Mouse (Mus musculus): Measurements from ENCODE around the gene Pde4c. TPM values are rescaled to one million over a fixed set of nuclear protein-coding genes. Genes with fewer than 3 reads are reported as not detected.

The Pde4c gene
- polyA plus RNA-seq (2015; fragmentation: Nextera tagmentation; extraction: Ambion mirVana) = 0.08 and 0.16 TPM in 2 replicates

DNA sequence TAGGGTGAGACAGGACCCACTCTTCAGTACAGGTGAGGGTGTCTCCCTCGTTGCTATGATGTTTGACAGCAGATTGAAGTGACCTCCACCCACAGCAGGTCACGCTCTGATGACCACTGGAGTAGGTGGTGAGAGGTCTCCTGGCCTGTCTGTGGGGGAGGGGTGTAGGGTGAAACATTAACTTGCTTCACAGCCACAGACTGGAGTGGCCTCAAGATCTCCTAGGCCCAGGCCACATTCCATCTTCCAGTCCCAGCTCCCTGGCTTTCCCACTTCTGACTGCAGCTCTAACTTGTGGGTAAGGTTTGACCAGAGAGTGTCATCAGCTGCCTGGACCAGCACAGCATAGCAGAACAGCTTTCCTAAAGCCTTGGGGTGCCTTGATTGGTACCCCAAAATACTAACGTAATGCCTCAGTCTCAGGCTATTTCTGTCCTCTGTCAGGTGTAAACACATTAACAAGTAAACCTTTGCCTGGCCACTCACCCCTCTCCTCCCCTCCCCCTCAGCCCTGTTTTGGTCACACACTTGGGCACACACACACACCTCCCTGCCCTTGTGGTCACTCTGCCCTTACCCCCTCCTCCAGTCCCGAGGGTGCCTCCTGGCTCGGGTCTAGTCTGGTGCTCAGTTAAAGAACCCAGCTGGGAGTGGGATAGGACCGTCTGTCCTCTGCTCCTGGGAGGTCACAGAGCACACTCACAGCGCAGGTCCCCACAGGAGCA lies at the start of gene Pde4c:
Gene Pde4c, plus strand, starts transcription at position 235 of the 725 bp plus-strand sequence.
- Histone ChIP-seq H3K4me3 (no peak within 1 kb of the TSS), H3K27me3 (peaks cover 22% of the 10 kb centered on the region), H3K4me1 (no peaks in the 10 kb centered on the region), H3K27ac (no peak within 1 kb of the TSS), H3K4me2 (no peak within 1 kb of the TSS), H3K9ac (no peak within 1 kb of the TSS), H3K9me3 (no peaks in the 10 kb centered on the region), H3K36me3 (no peaks in the 10 kb centered on the region)
- 38% methylated on average over 7 of the region's 7 CpGs for WGBS
- no peak for ATAC-seq (ENCODE audit: borderline replicate concordance, extremely low read depth, low FRiP score, low TSS enrichment)

DNA sequence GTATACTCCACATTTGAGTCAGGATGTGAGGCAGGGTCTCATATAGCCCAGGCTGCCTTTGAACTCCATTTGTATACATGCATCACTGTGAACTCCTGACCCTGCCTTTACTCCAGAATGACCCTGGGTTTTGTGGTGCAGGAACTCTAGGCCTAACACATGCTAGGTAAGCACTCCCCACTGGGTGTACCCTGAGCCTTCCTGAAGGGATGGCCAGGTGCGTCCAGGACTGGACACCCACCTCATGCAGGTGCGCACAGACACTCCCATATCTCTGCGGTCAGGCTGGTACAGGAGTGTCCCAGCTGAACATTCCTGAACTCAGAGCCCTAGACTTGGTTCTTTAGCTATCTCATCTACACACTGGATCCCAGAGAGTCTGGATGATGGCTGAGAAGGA lies 49.4 kb upstream of the Pde4c start:
- ATAC-seq (ENCODE audit: borderline replicate concordance, extremely low read depth, low FRiP score, low TSS enrichment) = no peak
- Histone ChIP-seq H3K4me2 (peak overlapping the region; percentile 78), H3K36me3 (peaks cover 21% of the 10 kb centered on the region), H3K9me3 (no peaks in the 10 kb centered on the region), H3K9ac (peak overlapping the region; percentile 66), H3K4me1 (peaks cover 26% of the 10 kb centered on the region), H3K27me3 (no peaks in the 10 kb centered on the region), H3K27ac (peak overlapping the region; percentile 96), H3K4me3 (peak overlapping the region; percentile 66)
- 70% methylated on average over 3 of the region's 3 CpGs for WGBS

DNA sequence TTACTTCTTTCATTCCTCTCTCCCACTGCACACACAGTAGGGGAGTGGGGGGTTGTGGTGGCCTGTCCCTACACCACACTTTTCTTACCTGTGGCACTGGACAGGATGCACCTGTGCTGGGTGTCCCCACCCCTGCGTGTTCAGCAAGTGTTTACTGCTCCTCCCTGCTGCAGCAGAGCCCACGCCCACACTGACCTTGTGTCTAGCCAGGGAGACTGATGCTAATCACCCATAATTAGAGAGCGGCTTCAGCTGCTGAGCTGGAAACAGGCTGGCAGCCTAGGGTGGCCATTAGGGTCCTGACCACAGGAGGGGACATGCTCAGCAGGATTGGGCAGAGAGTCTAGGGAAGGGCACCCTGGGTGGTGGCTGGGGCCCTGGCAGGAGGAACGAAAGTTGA lies 48.8 kb upstream of the Pde4c start:
- no peak overlapping the region for H3K9ac ChIP-seq

DNA sequence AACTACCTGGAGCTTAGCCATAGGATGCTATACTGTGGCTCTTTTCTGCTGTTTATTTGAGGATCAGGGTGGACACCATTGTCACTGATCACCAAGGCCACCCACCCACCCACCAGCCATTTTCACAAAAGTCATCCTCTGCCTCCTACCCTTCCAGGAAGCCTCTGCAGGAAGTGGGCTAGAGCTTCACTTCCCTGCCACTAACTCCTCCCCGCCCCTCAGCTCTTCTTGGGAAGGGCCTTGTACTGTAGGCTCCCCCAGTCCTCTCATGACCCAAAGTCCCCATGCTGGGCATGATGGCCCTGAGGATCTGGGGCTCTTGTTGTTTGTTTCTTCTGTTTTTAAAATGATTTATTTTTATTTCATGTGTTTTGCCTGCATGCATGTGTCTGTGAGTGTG lies 48.2 kb upstream of the Pde4c start:
- WGBS = 80% methylated on average over 1 of the region's 1 CpGs
- Histone ChIP-seq H3K27ac (no peak overlapping the region), H3K36me3 (peaks cover 21% of the 10 kb centered on the region)

More for the DNA sequence above, 48.8 kb upstream of the Pde4c start:
- ATAC-seq (ENCODE audit: borderline replicate concordance, extremely low read depth, low FRiP score, low TSS enrichment) = no peak
- Histone ChIP-seq H3K4me3 (no peak overlapping the region), H3K36me3 (peaks cover 21% of the 10 kb centered on the region), H3K4me1 (peaks cover 26% of the 10 kb centered on the region), H3K4me2 (no peak overlapping the region), H3K27ac (peak overlapping the region; percentile 96), H3K9me3 (no peaks in the 10 kb centered on the region), H3K27me3 (no peaks in the 10 kb centered on the region)
- 78% methylated on average over 4 of the region's 4 CpGs for WGBS

DNA sequence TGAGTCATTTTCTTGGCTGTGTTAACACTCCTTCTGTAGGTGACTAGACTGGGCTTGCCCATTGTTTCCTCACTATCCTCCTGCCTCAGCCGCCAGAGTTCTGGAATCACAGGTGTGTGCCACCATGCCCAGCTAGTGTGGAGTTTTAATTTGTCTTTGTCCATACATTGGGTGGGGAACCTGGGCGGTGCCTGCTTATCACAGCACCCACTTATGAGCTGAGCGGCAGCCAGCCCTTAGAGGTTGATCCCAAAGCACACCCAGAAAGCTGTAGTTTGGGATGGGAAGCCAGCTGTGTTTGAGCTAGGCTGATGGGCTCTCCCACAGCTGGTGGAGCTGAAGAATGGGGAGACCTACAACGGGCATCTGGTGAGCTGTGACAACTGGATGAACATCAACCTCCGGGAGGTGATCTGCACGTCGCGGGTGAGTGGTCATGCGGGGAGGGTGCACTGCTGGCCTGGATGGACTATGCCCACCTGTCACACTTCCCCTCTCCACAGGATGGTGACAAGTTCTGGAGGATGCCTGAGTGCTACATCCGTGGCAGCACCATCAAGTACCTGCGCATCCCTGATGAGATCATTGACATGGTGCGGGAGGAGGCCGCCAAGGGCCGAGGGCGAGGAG lies 46.0 kb upstream of the Pde4c start:
- peaks cover 21% of the 10 kb centered on the region for H3K36me3 ChIP-seq
- H3K4me2 ChIP-seq = no peak overlapping the region
- ATAC-seq (ENCODE audit: borderline replicate concordance, extremely low read depth, low FRiP score, low TSS enrichment) = no peak
- H3K4me1 ChIP-seq = peaks cover 30% of the 10 kb centered on the region
- no peak overlapping the region for H3K4me3 ChIP-seq
- H3K27ac ChIP-seq = no peak overlapping the region
- H3K9me3 ChIP-seq = no peaks in the 10 kb centered on the region
- H3K27me3 ChIP-seq = no peaks in the 10 kb centered on the region
- WGBS = 92% methylated on average over 15 of the region's 15 CpGs
- H3K9ac ChIP-seq = no peak overlapping the region

More for the DNA sequence above, 48.2 kb upstream of the Pde4c start:
- H3K27me3 ChIP-seq = no peaks in the 10 kb centered on the region
- H3K9ac ChIP-seq = no peak overlapping the region
- peaks cover 26% of the 10 kb centered on the region for H3K4me1 ChIP-seq
- H3K4me2 ChIP-seq = no peak overlapping the region
- no peak for ATAC-seq (ENCODE audit: borderline replicate concordance, extremely low read depth, low FRiP score, low TSS enrichment)
- H3K4me3 ChIP-seq = no peak overlapping the region
- no peaks in the 10 kb centered on the region for H3K9me3 ChIP-seq

DNA sequence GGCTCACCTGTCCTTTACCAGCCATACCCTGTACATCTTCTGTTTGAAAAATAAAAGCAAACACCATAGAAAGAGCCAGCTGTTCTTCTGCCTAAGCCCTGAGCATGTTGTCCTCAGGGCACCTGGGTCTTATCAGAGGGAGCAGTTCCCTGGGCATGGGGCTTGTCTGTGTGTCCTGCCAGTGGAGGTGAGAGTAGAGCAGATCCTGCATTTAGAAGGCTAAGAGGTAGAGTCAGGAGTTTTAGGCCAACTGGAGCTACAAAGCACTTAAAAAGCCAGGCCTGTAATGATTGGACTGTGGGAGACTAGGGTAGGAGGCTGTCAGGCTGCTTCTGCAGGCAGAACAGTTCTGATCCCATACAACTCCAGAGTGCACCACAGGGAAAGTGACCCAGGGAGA lies 44.8 kb upstream of the Pde4c start:
- ATAC-seq (ENCODE audit: borderline replicate concordance, extremely low read depth, low FRiP score, low TSS enrichment) = no peak
- H3K27me3 ChIP-seq = no peaks in the 10 kb centered on the region
- H3K9ac ChIP-seq = no peak overlapping the region
- H3K4me2 ChIP-seq = no peak overlapping the region
- H3K4me3 ChIP-seq = no peak overlapping the region
- H3K9me3 ChIP-seq = no peaks in the 10 kb centered on the region
- H3K4me1 ChIP-seq = peaks cover 28% of the 10 kb centered on the region
- peaks cover 21% of the 10 kb centered on the region for H3K36me3 ChIP-seq
- H3K27ac ChIP-seq = no peak overlapping the region

DNA sequence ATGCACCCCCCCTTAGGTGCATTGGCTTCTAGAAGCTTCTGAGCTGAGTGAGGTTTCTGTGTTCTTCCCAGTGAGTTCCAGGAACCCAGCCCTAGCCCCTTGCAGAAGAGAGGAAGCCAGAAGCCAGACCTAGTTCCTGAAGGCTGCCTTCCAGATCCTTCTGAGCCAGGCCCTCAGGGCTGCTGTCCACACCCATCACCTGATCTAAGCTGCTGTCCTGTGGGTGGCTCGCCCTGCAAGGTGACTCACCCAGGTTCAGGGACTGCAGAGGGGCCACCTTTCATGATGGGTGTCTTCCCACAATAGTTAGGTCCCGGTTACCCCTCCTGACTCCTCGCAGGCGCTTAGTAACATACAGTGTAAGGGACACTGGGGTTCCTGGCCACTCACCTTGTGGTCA lies 44.1 kb upstream of the Pde4c start:
- no peak overlapping the region for H3K4me2 ChIP-seq
- H3K27me3 ChIP-seq = no peaks in the 10 kb centered on the region
- no peak overlapping the region for H3K9ac ChIP-seq
- H3K36me3 ChIP-seq = peaks cover 21% of the 10 kb centered on the region
- no peak overlapping the region for H3K27ac ChIP-seq
- H3K4me1 ChIP-seq = peaks cover 21% of the 10 kb centered on the region
- no peak overlapping the region for H3K4me3 ChIP-seq
- 87% methylated on average over 4 of the region's 4 CpGs for WGBS
- H3K9me3 ChIP-seq = no peaks in the 10 kb centered on the region
- ATAC-seq (ENCODE audit: borderline replicate concordance, extremely low read depth, low FRiP score, low TSS enrichment) = no peak

DNA sequence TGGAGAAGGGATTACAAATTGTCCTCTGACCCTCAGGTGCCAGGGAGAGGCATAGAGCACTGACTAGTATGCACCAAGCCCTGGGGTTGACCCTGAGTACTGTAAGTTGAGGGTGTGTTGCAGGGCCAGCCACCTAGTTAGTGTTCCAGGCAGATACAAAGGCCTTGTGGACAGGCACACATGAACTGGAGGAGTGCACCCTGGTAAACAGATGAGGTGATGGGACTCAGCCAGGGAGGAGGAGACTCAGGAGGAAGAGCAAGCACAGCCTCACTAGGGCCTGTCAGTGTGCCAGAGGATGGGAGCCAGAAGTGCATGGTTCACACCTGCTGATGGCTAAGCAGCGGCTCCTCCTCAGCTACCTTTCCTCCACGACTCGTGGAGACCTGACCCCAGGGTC lies 43.5 kb upstream of the Pde4c start:
- H3K9me3 ChIP-seq = no peaks in the 10 kb centered on the region
- peaks cover 21% of the 10 kb centered on the region for H3K36me3 ChIP-seq
- H3K4me2 ChIP-seq = no peak overlapping the region
- no peak overlapping the region for H3K9ac ChIP-seq
- H3K27me3 ChIP-seq = no peaks in the 10 kb centered on the region
- H3K4me1 ChIP-seq = peaks cover 15% of the 10 kb centered on the region
- H3K27ac ChIP-seq = no peak overlapping the region
- 56% methylated on average over 3 of the region's 3 CpGs for WGBS
- no peak overlapping the region for H3K4me3 ChIP-seq
- no peak for ATAC-seq (ENCODE audit: borderline replicate concordance, extremely low read depth, low FRiP score, low TSS enrichment)

DNA sequence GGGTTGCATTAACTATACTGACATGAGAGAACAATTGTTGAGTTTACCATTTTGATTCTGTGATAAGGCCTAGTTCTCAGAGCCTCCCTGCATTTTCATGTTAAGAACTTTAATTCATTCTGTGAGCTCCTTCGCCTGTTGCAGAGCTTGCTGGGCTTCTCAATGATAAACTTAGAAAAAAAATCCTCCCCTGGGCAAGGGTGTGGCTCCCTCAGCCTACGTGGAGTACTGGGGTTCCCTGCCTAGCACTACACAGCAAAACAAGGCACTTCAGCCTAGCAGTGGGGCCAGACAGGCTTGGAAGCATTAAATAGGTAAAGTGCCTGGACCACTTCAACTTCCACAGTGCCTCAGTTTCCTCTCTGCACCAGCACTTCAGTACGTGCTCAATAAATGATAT lies 42.1 kb upstream of the Pde4c start:
- WGBS = 73% methylated on average over 3 of the region's 3 CpGs
- Histone ChIP-seq H3K36me3 (peaks cover 20% of the 10 kb centered on the region), H3K27ac (no peak overlapping the region), H3K4me1 (peaks cover 9% of the 10 kb centered on the region), H3K4me2 (no peak overlapping the region), H3K27me3 (no peaks in the 10 kb centered on the region), H3K9me3 (no peaks in the 10 kb centered on the region), H3K9ac (no peak overlapping the region), H3K4me3 (no peak overlapping the region)
- no peak for ATAC-seq (ENCODE audit: borderline replicate concordance, extremely low read depth, low FRiP score, low TSS enrichment)

DNA sequence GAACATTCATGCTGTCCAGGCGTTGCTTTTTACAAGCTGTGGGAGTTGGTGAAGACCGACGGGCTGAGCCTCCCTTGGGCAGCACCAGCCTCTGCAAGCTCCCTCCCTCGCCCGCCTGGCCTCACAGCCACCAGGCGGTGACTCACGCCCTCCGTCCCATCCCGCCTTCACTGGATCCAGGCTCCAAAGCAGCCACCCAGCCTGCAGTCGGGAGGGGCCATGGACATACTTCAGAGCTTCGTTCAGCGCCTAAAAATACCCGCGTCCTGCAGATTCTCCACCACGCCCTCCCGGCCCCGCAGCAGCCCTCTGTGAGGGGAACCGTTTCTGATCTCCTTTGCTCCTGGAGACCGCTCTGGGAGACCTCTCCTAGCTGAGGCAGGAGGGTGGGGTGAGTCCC lies 41.3 kb upstream of the Pde4c start:
- Histone ChIP-seq H3K9ac (peak overlapping the region; percentile 13), H3K4me2 (peak overlapping the region; percentile 43), H3K27me3 (no peaks in the 10 kb centered on the region), H3K9me3 (no peaks in the 10 kb centered on the region), H3K4me1 (peaks cover 11% of the 10 kb centered on the region), H3K36me3 (peaks cover 18% of the 10 kb centered on the region), H3K4me3 (no peak overlapping the region; the same call in 1 of the 2 replicates), H3K27ac (0 out of 2 replicates have a peak overlapping the region, but pooled peaks have one; percentile 10)
- ATAC-seq (ENCODE audit: borderline replicate concordance, extremely low read depth, low FRiP score, low TSS enrichment) = peak; percentile 32; the same call in 1 of the 2 replicates
- WGBS = 4% methylated on average over 19 of the region's 19 CpGs

DNA sequence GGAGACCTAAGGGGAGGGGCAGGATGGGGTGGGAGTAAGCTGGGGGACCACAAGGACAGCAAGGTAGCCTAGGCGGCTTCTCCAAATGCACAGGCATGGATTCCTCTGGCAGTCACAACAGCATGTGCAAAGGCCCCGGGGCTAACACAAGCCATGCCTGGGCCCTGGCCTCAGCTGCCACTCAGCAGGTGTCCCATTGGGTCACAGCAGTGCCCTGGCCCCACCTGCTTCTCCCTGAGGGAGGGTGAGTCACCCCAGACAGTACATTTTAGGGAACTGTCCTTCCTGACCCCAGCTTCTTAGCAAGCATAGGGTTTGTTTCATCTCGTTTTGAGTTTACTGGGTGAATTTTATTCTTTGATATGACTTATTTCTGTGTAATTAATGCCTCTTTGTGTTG lies 40.8 kb upstream of the Pde4c start:
- 72% methylated on average over 3 of the region's 3 CpGs for WGBS
- Histone ChIP-seq H3K9ac (peak overlapping the region; percentile 13; the same call in 1 of the 2 replicates), H3K4me2 (peak overlapping the region; percentile 43), H3K4me1 (peaks cover 16% of the 10 kb centered on the region), H3K27ac (0 out of 2 replicates have a peak overlapping the region, but pooled peaks have one; percentile 10), H3K4me3 (no peak overlapping the region), H3K27me3 (no peaks in the 10 kb centered on the region), H3K36me3 (peaks cover 13% of the 10 kb centered on the region), H3K9me3 (no peaks in the 10 kb centered on the region)
- ATAC-seq (ENCODE audit: borderline replicate concordance, extremely low read depth, low FRiP score, low TSS enrichment) = no peak

DNA sequence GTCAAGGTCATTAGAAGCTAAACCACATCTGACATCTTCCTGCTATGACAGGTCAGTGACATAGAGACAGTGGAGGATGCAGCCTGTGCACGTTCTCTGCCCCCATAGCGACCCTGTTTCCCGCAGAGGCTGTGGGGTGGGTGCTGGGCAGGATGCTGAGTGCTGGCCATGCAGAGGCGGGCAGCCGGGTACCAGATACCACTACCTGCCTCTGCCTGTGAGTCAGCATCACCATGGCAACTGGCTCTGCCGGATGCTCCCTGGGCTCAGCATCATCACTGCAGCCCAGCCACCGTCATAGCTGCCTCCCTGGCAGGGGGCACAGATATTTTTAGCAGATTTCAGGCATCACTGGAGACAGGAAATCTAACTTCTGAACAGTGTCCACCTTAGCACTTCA lies 39.2 kb upstream of the Pde4c start:
- Histone ChIP-seq H3K9me3 (no peaks in the 10 kb centered on the region), H3K4me1 (peaks cover 26% of the 10 kb centered on the region), H3K4me2 (no peak overlapping the region), H3K4me3 (no peak overlapping the region), H3K9ac (no peak overlapping the region), H3K36me3 (no peaks in the 10 kb centered on the region), H3K27ac (no peak overlapping the region), H3K27me3 (no peaks in the 10 kb centered on the region)
- no peak for ATAC-seq (ENCODE audit: borderline replicate concordance, extremely low read depth, low FRiP score, low TSS enrichment)
- WGBS = 51% methylated on average over 7 of the region's 7 CpGs

All from lung, embryonic 15.5 days (tissue).